Mouse (Mus musculus): ENCODE data around the gene Zfp729b. TPM values are rescaled to one million over a fixed set of nuclear protein-coding genes. Genes with fewer than 3 reads are reported as not detected.

The Zfp729b gene
- polyA plus RNA-seq (2014; fragmentation: Illumina TruSeq; extraction: RNeasy Lipid Tissue Mini Kit (QIAGEN cat#74804); ENCODE audit: low read depth, low replicate concordance): 3.2 TPM

GRCm38 (mm10) chr13:67609066-67609876 is at the start of gene Zfp729b:
TSS of gene Zfp729b (minus strand) at chr13:67609707.

GRCm38 (mm10) chr13:67637294-67638007 is 27.9 kb upstream of the Zfp729b start, which contains the start of the genes Gm49345 and Zfp729a:
TSS of gene Gm49345 (minus strand) at chr13:67637769.
TSS of gene Zfp729a (minus strand) at chr13:67637791.

GRCm38 (mm10) chr13:67553730-67554129 is 55.8 kb downstream of the Zfp729b start, which contains the start of gene Zfp748:
TSS of gene Zfp748 (minus strand) at chr13:67553830.

Other genes with a start within 250 kb of the Zfp729b start
- 2.9 TPM for gene Gm28044, start 249.2 kb downstream of the Zfp729b start, polyA plus RNA-seq (2014; fragmentation: Illumina TruSeq; extraction: RNeasy Lipid Tissue Mini Kit (QIAGEN cat#74804); ENCODE audit: low read depth, low replicate concordance)
- gene Zfp953, start 249.1 kb downstream of the Zfp729b start, polyA plus RNA-seq (2014; fragmentation: Illumina TruSeq; extraction: RNeasy Lipid Tissue Mini Kit (QIAGEN cat#74804); ENCODE audit: low read depth, low replicate concordance): 1.2 TPM
- gene Gm28041, start 234.0 kb downstream of the Zfp729b start, polyA plus RNA-seq (2014; fragmentation: Illumina TruSeq; extraction: RNeasy Lipid Tissue Mini Kit (QIAGEN cat#74804); ENCODE audit: low read depth, low replicate concordance): not detected
- gene Zfp456, start 233.9 kb downstream of the Zfp729b start, polyA plus RNA-seq (2014; fragmentation: Illumina TruSeq; extraction: RNeasy Lipid Tissue Mini Kit (QIAGEN cat#74804); ENCODE audit: low read depth, low replicate concordance): 1.0 TPM
- 2.2 TPM for gene Zfp429, start 209.9 kb downstream of the Zfp729b start, polyA plus RNA-seq (2014; fragmentation: Illumina TruSeq; extraction: RNeasy Lipid Tissue Mini Kit (QIAGEN cat#74804); ENCODE audit: low read depth, low replicate concordance)
- 1.7 TPM for gene Zfp459, start 188.3 kb downstream of the Zfp729b start, polyA plus RNA-seq (2014; fragmentation: Illumina TruSeq; extraction: RNeasy Lipid Tissue Mini Kit (QIAGEN cat#74804); ENCODE audit: low read depth, low replicate concordance)
- gene Zfp874a, start 158.1 kb downstream of the Zfp729b start, polyA plus RNA-seq (2014; fragmentation: Illumina TruSeq; extraction: RNeasy Lipid Tissue Mini Kit (QIAGEN cat#74804); ENCODE audit: low read depth, low replicate concordance): 6.8 TPM
- gene Zfp874b, start 125.4 kb downstream of the Zfp729b start, polyA plus RNA-seq (2014; fragmentation: Illumina TruSeq; extraction: RNeasy Lipid Tissue Mini Kit (QIAGEN cat#74804); ENCODE audit: low read depth, low replicate concordance): 14.5 TPM
- 4.5 TPM for gene Zfp58, start 109.2 kb downstream of the Zfp729b start, polyA plus RNA-seq (2014; fragmentation: Illumina TruSeq; extraction: RNeasy Lipid Tissue Mini Kit (QIAGEN cat#74804); ENCODE audit: low read depth, low replicate concordance)
- not detected for gene Gm26965, start 83.6 kb downstream of the Zfp729b start, polyA plus RNA-seq (2014; fragmentation: Illumina TruSeq; extraction: RNeasy Lipid Tissue Mini Kit (QIAGEN cat#74804); ENCODE audit: low read depth, low replicate concordance)
- gene Zfp87, start 83.5 kb downstream of the Zfp729b start, polyA plus RNA-seq (2014; fragmentation: Illumina TruSeq; extraction: RNeasy Lipid Tissue Mini Kit (QIAGEN cat#74804); ENCODE audit: low read depth, low replicate concordance): 11.1 TPM
- gene Zfp748, start 55.9 kb downstream of the Zfp729b start, polyA plus RNA-seq (2014; fragmentation: Illumina TruSeq; extraction: RNeasy Lipid Tissue Mini Kit (QIAGEN cat#74804); ENCODE audit: low read depth, low replicate concordance): 3.5 TPM
- gene Gm49345, start 28.1 kb upstream of the Zfp729b start, polyA plus RNA-seq (2014; fragmentation: Illumina TruSeq; extraction: RNeasy Lipid Tissue Mini Kit (QIAGEN cat#74804); ENCODE audit: low read depth, low replicate concordance): not detected
- 3.5 TPM for gene Zfp729a, start 28.1 kb upstream of the Zfp729b start, polyA plus RNA-seq (2014; fragmentation: Illumina TruSeq; extraction: RNeasy Lipid Tissue Mini Kit (QIAGEN cat#74804); ENCODE audit: low read depth, low replicate concordance)
- gene Zfp738, start 77.4 kb upstream of the Zfp729b start, polyA plus RNA-seq (2014; fragmentation: Illumina TruSeq; extraction: RNeasy Lipid Tissue Mini Kit (QIAGEN cat#74804); ENCODE audit: low read depth, low replicate concordance): 3.8 TPM
- 5.2 TPM for gene Zfp65, start 119.5 kb upstream of the Zfp729b start, polyA plus RNA-seq (2014; fragmentation: Illumina TruSeq; extraction: RNeasy Lipid Tissue Mini Kit (QIAGEN cat#74804); ENCODE audit: low read depth, low replicate concordance)
- gene Zfp85, start 145.5 kb upstream of the Zfp729b start, polyA plus RNA-seq (2014; fragmentation: Illumina TruSeq; extraction: RNeasy Lipid Tissue Mini Kit (QIAGEN cat#74804); ENCODE audit: low read depth, low replicate concordance): 1.7 TPM
- 0.79 TPM for gene Zfp493, start 170.0 kb upstream of the Zfp729b start, polyA plus RNA-seq (2014; fragmentation: Illumina TruSeq; extraction: RNeasy Lipid Tissue Mini Kit (QIAGEN cat#74804); ENCODE audit: low read depth, low replicate concordance)
- gene Zfp273, start 204.0 kb upstream of the Zfp729b start, polyA plus RNA-seq (2014; fragmentation: Illumina TruSeq; extraction: RNeasy Lipid Tissue Mini Kit (QIAGEN cat#74804); ENCODE audit: low read depth, low replicate concordance): 2.2 TPM
- gene Gm10037, start 221.4 kb upstream of the Zfp729b start, polyA plus RNA-seq (2014; fragmentation: Illumina TruSeq; extraction: RNeasy Lipid Tissue Mini Kit (QIAGEN cat#74804); ENCODE audit: low read depth, low replicate concordance): 1.9 TPM